Mouse (Mus musculus): ENCODE results near the gene Spata1. TPM values are rescaled to one million over a fixed set of nuclear protein-coding genes. Genes with fewer than 3 reads are reported as not detected.

Gene Spata1
- polyA plus RNA-seq, 1 experiment from 2014 or later, result 4.5 TPM

Other genes starting within 250 kb of the Spata1 start
- 17.9 and 18.8 TPM in 2 replicates for gene Ssx2ip, start 95.1 kb downstream of the Spata1 start, polyA plus RNA-seq (2015; fragmentation: Nextera tagmentation; extraction: Ambion mirVana)
- 5.0 and 5.7 TPM in 2 replicates for gene Ctbs, start 50.0 kb downstream of the Spata1 start, polyA plus RNA-seq (2015; fragmentation: Nextera tagmentation; extraction: Ambion mirVana)
- gene Gng5, start 54 bp upstream of the Spata1 start, polyA plus RNA-seq (2015; fragmentation: Nextera tagmentation; extraction: Ambion mirVana), result 340 and 347 TPM in 2 replicates
- 31.5 and 32.5 TPM in 2 replicates for gene Rpf1, start 21.7 kb upstream of the Spata1 start, polyA plus RNA-seq (2015; fragmentation: Nextera tagmentation; extraction: Ambion mirVana)
- 0.14 TPM in 1 of 2 replicates, not detected in the other for gene Uox, start 70.7 kb upstream of the Spata1 start, polyA plus RNA-seq (2015; fragmentation: Nextera tagmentation; extraction: Ambion mirVana)
- gene Dnase2b, start 115.8 kb upstream of the Spata1 start, polyA plus RNA-seq (2015; fragmentation: Nextera tagmentation; extraction: Ambion mirVana), result not detected in 2 replicates
- gene 4930503B20Rik, start 151.6 kb upstream of the Spata1 start, polyA plus RNA-seq (2015; fragmentation: Nextera tagmentation; extraction: Ambion mirVana), result not detected in 2 replicates
- gene Samd13, start 185.8 kb upstream of the Spata1 start, polyA plus RNA-seq (2015; fragmentation: Nextera tagmentation; extraction: Ambion mirVana), result 0.12 and 0.20 TPM in 2 replicates